Mouse (Mus musculus): ENCODE data around the gene Zdhhc14.
A peak's percentile ranks its signal among the peaks of the same experiment; 100 is the strongest.

Gene Zdhhc14

GRCm38 (mm10) chr17:5506553-5506952, 14.2 kb downstream of the Zdhhc14 start:
- peak; percentile 56 for DNase-seq

DNA sequence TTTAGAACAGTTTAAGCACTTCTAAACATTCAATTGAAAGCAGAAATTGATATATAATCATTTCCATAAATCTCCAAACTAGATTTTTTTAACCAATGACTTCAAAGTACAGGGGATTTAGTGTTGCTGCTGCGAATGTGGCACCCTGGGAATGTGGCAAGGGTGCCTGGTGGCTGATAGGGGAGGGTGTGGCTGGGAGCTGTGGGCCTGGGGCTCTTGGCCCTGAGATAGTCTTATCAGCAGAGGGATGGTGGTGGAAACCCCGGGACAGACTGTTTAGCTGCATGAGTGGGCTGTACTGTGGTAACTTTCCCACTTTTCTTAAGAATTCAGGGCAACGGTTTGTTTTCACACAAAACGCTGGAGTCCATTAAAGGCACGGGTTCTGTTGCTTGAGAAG, 14.6 kb downstream of the Zdhhc14 start:
- DNase-seq: peak; percentile 93

- DNase-seq: no peak
Measured at GRCm38 (mm10) chr17:5508030-5508429, 15.7 kb downstream of the Zdhhc14 start.

DNA sequence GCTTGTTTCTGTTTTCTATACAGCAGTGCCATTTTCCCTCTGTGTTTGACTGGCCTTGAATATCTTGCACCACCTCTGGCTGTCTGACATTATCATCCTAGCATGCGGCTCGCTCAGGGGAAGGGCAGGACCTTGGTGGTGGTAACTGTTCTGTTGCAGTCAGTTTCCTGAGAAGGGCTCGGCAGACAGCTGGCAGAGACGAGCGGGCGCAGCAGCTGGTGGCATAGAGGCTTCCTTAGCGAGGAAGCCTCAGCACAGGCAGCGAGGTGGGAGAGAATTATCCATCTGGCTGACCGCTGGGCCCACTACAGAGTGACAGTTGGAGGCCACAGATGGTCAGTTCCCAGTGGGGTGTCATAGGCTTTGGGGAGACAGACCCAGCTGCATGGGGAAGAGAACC, 18.2 kb downstream of the Zdhhc14 start:
- peak; percentile 75 for DNase-seq

GRCm38 (mm10) chr17:5511724-5512123, 19.4 kb downstream of the Zdhhc14 start:
- DNase-seq: peak; percentile 62

DNA sequence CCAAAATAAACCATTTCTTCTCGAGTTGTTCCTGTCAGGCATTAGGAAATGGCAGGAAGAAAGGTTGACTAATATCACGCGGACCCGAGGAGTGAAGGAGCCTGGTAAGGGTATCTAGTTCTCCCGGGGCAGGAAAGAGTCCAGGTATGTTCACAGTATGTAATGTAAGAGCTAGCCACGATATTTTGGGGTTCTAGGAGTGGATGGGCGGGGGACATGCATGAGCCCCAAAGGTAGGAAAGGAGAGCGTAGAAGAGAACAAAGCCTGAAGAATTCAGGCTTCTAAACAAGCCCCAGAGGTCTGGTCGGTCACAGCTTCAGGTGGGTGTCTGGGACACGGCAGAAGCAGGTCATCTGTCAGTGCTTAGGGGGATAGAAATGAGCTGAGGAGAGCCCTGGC, 27.1 kb downstream of the Zdhhc14 start:
- DNase-seq: no peak

DNA sequence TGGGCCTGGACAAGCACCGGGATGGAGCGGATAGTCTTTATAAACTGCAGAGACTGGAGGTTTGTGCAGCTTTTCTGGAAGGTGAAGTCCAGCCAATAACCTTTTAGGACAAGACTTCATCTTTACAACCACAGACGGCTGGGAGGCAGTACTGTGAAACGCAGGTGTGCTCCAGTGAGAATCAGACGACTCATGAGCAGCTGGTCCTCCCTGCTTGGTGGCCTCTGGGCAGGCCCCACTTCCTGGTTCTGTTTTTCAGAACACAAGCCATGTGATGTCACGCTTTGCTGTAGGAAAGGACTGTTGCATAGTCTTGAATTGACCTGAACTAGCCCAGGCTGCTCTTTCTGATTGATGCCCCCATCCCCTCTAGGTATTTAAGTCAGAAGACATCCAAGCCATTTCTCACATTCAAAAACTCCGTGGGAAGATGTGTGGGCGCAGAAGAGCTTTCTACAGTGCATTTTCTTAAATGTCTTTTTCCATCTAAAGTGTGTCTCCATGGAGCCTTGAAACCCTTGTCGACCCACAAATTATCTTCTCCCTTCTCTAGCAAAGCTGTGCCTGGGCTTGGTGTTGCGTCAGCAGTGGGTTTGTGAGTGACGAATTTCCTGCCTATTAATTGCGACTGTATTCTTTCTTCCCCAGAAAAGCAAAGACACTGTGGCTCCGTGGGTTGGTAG, 27.7 kb downstream of the Zdhhc14 start:
- DNase-seq: no peak

DNA sequence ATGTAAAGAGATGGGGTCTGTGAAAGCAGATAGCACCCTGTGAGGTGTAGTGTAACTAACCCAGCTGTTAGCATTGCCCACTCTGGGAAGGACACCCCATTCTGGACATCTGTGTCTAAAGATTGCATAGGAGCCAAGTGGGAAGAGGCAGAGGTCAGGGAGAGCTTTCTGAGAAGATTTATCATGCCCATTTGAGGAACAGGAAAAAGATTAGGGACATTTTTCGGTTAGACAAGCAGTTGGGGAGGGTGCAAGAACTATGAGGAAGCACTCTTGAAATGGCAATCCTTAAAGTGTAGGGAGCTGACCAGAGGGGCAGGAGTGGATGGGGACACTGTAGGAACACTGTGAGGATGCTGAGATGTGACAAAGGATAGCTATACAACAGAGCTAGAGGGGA, 29.2 kb downstream of the Zdhhc14 start:
- no peak for DNase-seq

- no peak for DNase-seq
Measured at GRCm38 (mm10) chr17:5529552-5529951, 37.2 kb downstream of the Zdhhc14 start.

DNA sequence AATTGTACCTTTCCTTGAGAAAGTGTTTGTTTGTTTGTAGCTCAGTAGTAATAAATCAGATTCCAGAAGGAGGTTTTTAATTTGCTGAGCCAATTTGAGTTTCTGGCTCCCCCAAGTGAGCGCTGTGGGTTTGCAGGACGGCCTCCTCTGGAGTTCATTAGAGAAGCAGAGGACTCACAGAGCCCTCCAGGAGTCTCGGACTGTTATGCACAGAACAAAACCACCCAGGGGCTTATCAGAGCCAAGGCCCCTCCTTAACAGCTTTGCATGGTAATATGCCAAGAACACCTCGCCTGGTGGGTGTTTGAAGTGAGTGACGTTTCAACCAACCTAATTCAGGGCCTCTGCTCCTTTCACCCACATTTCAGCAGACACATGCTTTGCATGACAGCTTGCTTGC, 40.5 kb downstream of the Zdhhc14 start:
- no peak for DNase-seq

DNA sequence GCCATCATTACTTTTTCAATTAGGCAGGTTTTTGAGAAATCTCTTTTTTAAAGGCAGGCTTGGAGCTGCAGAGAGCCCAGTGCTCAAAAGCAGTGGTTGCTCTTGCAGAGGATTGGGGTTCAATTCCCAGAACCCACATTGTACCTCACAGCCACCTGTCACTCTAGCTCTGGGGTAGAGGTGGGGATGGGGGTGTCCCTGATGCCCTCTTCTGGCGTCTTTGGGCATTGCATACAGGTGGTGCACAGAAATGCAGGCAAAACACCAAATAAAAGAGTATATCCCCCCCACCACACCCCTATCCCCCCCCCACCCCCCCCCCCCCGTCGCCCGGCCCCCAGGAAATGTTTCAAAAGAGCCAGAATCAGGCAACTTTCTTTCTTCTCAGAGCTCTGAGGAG, 43.0 kb downstream of the Zdhhc14 start:
- DNase-seq: peak; percentile 56

DNA sequence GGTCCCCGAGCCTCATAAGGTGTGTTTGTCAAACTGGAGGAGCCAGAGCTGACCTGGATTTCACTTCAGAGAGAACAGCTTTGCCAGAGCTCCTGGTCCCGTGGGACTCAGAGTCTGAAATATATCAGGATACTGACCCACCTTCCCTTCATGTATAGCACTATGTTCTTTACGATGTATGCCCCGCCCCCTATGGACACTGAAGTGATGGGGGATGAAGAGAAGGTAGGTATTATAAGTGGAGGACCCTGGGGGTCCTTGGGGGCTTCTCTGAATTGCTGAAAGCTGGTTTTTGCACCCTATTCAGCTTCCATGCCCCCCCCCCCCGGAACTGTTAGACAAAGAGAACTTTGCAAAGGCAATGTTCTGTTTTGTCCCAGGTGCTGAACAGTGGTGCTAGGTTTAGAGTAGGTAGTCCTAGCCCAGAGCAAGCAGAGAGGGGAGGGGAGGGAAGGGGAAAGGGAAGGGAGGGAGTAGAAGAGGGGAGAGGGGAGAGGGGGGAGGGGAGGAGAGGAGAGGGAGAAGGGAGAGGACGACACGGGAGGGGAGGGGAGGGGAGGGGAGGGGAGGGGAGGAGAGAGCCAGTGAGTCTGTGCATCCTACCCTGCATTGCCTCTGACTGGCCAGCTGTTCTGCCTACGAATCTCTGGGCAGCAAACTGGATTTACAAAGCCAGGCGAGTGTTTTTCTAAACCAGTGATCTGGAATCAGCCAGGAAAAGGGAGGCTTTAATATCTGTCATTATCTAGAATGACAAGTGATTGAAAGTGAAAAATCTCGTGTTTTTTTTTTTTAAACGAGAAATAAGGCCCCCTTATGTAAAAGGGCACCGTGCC, 44.1 kb downstream of the Zdhhc14 start:
- no peak for DNase-seq

DNA sequence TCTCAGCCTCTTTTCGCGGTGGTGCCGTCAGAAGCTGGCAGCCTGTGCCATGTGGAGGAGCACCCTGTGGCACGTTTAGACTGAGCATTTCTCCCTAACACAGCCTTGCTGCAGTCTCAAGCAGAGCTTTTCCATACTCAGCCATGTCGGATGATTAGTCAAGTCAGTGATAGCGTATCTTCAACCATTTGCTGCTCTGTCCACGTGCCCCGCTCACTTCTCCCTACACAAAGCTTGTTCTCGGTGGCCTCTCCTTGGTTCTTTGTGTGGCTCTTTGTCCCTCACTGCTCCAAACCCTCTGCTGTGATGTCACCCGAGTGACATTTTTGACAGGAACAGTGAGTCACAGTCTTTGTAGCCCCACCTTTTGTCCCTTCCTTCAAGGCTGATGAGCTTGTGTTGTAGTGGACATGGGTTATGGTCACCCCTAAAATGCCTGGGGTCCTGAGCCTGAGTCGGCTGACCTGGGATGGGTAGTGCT, 44.8 kb downstream of the Zdhhc14 start:
- no peak for DNase-seq

- peak; percentile 40 for DNase-seq
Measured at GRCm38 (mm10) chr17:5542177-5542576, 49.8 kb downstream of the Zdhhc14 start.

GRCm38 (mm10) chr17:5544065-5544464, 51.7 kb downstream of the Zdhhc14 start:
- DNase-seq: no peak

GRCm38 (mm10) chr17:5545065-5545464, 52.7 kb downstream of the Zdhhc14 start:
- no peak for DNase-seq

- no peak for DNase-seq
Measured at GRCm38 (mm10) chr17:5548546-5548945, 56.2 kb downstream of the Zdhhc14 start.

DNA sequence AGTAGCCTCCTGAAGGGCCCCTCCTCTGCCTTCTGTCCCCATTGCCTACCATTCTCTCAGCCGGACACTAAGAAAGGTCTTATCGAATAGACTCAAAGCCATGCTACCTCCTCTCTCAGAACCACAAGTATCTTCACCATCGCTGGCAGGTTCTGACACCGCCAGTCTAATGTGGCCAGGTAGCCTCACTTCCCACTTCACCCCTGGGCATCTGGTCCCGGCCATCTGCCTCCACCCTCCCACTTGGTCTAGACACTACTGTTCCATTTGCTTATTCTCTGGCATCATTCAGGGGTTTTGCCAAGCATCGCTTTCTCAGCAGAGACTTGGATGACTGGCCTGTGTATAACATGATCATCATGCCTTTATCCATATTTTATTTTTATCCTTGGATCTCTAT, 57.1 kb downstream of the Zdhhc14 start:
- no peak for DNase-seq

DNA sequence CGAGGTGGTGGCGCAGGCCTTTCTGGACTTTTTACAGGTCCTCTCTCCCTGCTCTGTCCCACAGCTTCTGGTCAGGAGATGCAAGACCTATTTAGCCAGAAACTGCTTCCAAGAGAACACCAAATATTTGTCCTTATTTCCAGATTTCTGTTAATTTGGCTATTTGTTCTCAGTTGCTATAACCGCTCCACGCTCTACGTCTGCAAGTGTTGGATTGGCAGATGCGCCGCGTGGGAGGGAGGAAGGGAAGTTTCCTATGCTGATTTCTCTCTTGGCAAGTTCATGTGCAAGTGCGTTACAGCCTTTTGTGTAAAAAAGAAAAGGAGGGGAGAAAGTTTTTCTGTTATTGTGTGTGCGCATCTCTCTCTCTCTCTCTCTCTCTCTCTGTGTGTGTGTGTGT, 58.1 kb downstream of the Zdhhc14 start:
- DNase-seq: no peak

GRCm38 (mm10) chr17:5551136-5551535, 58.8 kb downstream of the Zdhhc14 start:
- DNase-seq: no peak

GRCm38 (mm10) chr17:5552036-5552760, 59.8 kb downstream of the Zdhhc14 start:
- no peak for DNase-seq

GRCm38 (mm10) chr17:5553556-5553955, 61.2 kb downstream of the Zdhhc14 start:
- no peak for DNase-seq

DNA sequence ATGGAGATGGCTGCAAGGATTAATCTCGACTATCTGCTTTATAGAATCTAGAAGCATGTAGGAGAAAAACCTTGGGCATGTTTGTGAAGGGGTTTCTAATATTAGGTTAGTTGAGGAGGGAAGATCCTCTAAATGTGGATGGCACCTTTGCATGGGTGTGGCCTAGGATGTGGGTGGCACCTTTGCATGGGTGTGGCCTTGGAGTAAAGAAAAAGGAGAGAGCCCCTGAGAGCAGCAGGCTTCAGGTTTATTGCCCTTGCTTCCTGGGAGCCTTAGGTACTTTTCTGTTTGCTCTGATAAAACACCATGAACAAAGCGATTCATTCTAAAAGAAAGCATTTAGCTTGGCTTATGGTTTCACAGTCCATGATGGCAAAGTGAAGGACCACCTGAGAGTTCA, 62.2 kb downstream of the Zdhhc14 start:
- DNase-seq: no peak

GRCm38 (mm10) chr17:5556568-5556967, 64.2 kb downstream of the Zdhhc14 start:
- no peak for DNase-seq

Data from liver (tissue).